Mouse (Mus musculus) kidney, postnatal 0 days (tissue): ENCODE measurements at regions not wholly inside any gene's neighbourhood (a gene's known extent, or its start where the extent isn't known, plus 50 kb on each side); places are given as distances from the start of the nearest gene placed in this dataset.

Experiments
- ATAC-seq: fragments of 200-750 bp; cut with Nextera tagmentation; replicated peaks from 2 replicates; pipeline ENCODE4 v1.8.0; 2017; ENCODE audit warnings: low read depth, moderate number of reproducible peaks, moderate TSS enrichment, moderate library complexity; ENCODE audit not compliant: low FRiP score
- DNase-seq: peaks from one replicate; pipeline ENCODE4 v3.0.0-alpha.2; 2016; ENCODE audit warnings: low spot score
- H3K27ac ChIP-seq: fragments of 300-500 bp; sonication (generic); 2 replicates; pipeline ENCODE4 v1.5.1; 2014; ENCODE audit warnings: mild to moderate bottlenecking
- H3K27me3 ChIP-seq: fragments of 300-500 bp; sonication (generic); 2 replicates; pipeline ENCODE4 v1.6.1; 2014; ENCODE audit warnings: low read length, mixed read lengths; ENCODE audit not compliant: insufficient read depth
- H3K36me3 ChIP-seq: fragments of 300-500 bp; sonication (generic); 2 replicates; pipeline ENCODE4 v1.6.1; 2014; ENCODE audit warnings: low read length, mixed read lengths; ENCODE audit not compliant: insufficient read depth
- H3K4me1 ChIP-seq: fragments of 300-500 bp; sonication (generic); replicated peaks from 2 replicates; pipeline ENCODE4 v1.6.1; 2014; ENCODE audit warnings: antibody characterized with exemption, low read length, mixed read lengths; ENCODE audit not compliant: insufficient read depth
- H3K4me2 ChIP-seq: fragments of 300-500 bp; sonication (generic); 2 replicates; pipeline ENCODE4 v1.6.1; 2014; ENCODE audit warnings: mild to moderate bottlenecking, low read length, moderate library complexity, mixed read lengths
- H3K4me3 ChIP-seq: fragments of 300-500 bp; sonication (generic); replicated peaks from 2 replicates; pipeline ENCODE4 v1.5.1; 2014; ENCODE audit warnings: low read depth, low read length
- H3K9ac ChIP-seq: fragments of 300-500 bp; sonication (generic); 2 replicates; pipeline ENCODE4 v1.6.1; 2014; ENCODE audit warnings: low read depth, low read length
- H3K9me3 ChIP-seq: fragments of 300-500 bp; sonication (generic); replicated peaks from 2 replicates; pipeline ENCODE4 v1.6.1; 2016; ENCODE audit warnings: low read length, inconsistent platforms, mixed read lengths
- CTCF ChIP-seq: IDR thresholded peaks from 2 replicates; pipeline ENCODE4 v1.5.1; 2016; ENCODE audit warnings: antibody characterized with exemption, low read depth, mild to moderate bottlenecking, moderate library complexity
- WGBS: fragments of 180-500 bp; shearing (Covaris S2); extraction: QIAGEN DNeasy Blood & Tissue Kit; methylation state at CpG from one replicate; pipeline ENCODE4 v1.1.7; 2014; 5-methylcytosine and 5-hydroxymethylcytosine counted together

GRCm38 (mm10) chr12:65534142-65534690 is 308.9 kb downstream of the Wdr20rt start:
- 66% methylated on average over 3 of the region's 3 CpGs for WGBS
- no peak overlapping the region for H3K4me2 ChIP-seq
- H3K36me3 ChIP-seq = no peaks in the 10 kb centered on the region
- ATAC-seq (no peak), DNase-seq (no peak)
- no peaks in the 10 kb centered on the region for H3K4me1 ChIP-seq
- TF ChIP-seq CTCF = no peak
- H3K27ac ChIP-seq = no peak overlapping the region
- no peak overlapping the region for H3K9ac ChIP-seq
- no peak overlapping the region for H3K4me3 ChIP-seq
- no peaks in the 10 kb centered on the region for H3K9me3 ChIP-seq
- H3K27me3 ChIP-seq = no peaks in the 10 kb centered on the region

- no peaks in the 10 kb centered on the region for H3K27me3 ChIP-seq
- no peak overlapping the region for H3K9ac ChIP-seq
- H3K4me1 ChIP-seq = no peaks in the 10 kb centered on the region
- no peak overlapping the region for H3K27ac ChIP-seq
- H3K4me2 ChIP-seq = no peak overlapping the region
- no peaks in the 10 kb centered on the region for H3K9me3 ChIP-seq
- WGBS = 84% methylated on average over 4 of the region's 4 CpGs
- H3K36me3 ChIP-seq = no peaks in the 10 kb centered on the region
- H3K4me3 ChIP-seq = no peak overlapping the region
- ATAC-seq = no peak
- no peak for TF ChIP-seq CTCF
- DNase-seq = no peak
Observed at GRCm38 (mm10) chr12:65548301-65548700, 323.0 kb downstream of the Wdr20rt start.

GRCm38 (mm10) chr12:65552230-65552629 is 326.9 kb downstream of the Wdr20rt start:
- WGBS = 90% methylated on average over 3 of the region's 3 CpGs
- H3K36me3 ChIP-seq = no peaks in the 10 kb centered on the region

GRCm38 (mm10) chr12:65559036-65559435 is 333.7 kb downstream of the Wdr20rt start:
- no peak overlapping the region for H3K4me3 ChIP-seq
- H3K27ac ChIP-seq = no peak overlapping the region
- WGBS = 86% methylated on average over 6 of the region's 6 CpGs
- no peak for DNase-seq
- no peak overlapping the region for H3K9ac ChIP-seq
- H3K4me1 ChIP-seq = no peaks in the 10 kb centered on the region
- no peaks in the 10 kb centered on the region for H3K36me3 ChIP-seq
- ATAC-seq = no peak
- no peaks in the 10 kb centered on the region for H3K27me3 ChIP-seq
- no peak overlapping the region for H3K4me2 ChIP-seq
- H3K9me3 ChIP-seq = no peaks in the 10 kb centered on the region
- no peak for TF ChIP-seq CTCF

More at GRCm38 (mm10) chr12:65552230-65552629, 326.9 kb downstream of the Wdr20rt start:
- H3K4me1 ChIP-seq = no peaks in the 10 kb centered on the region
- H3K4me2 ChIP-seq = no peak overlapping the region
- DNase-seq = no peak
- no peak overlapping the region for H3K4me3 ChIP-seq
- no peak overlapping the region for H3K9ac ChIP-seq
- H3K9me3 ChIP-seq = no peaks in the 10 kb centered on the region
- TF ChIP-seq CTCF = no peak
- H3K27me3 ChIP-seq = no peaks in the 10 kb centered on the region
- ATAC-seq = no peak
- no peak overlapping the region for H3K27ac ChIP-seq

- H3K9ac ChIP-seq = no peak overlapping the region
- no peaks in the 10 kb centered on the region for H3K4me1 ChIP-seq
- no peak overlapping the region for H3K4me3 ChIP-seq
- 73% methylated on average over 3 of the region's 3 CpGs for WGBS
- H3K27ac ChIP-seq = no peak overlapping the region
- no peak for DNase-seq
- no peaks in the 10 kb centered on the region for H3K36me3 ChIP-seq
- H3K4me2 ChIP-seq = no peak overlapping the region
- TF ChIP-seq CTCF = no peak
- H3K27me3 ChIP-seq = no peaks in the 10 kb centered on the region
- ATAC-seq = no peak
- no peaks in the 10 kb centered on the region for H3K9me3 ChIP-seq
Observed at GRCm38 (mm10) chr12:65559809-65560208, 334.5 kb downstream of the Wdr20rt start.

GRCm38 (mm10) chr12:65571633-65572032 is 346.3 kb downstream of the Wdr20rt start:
- 84% methylated on average over 1 of the region's 1 CpGs for WGBS
- Histone ChIP-seq H3K4me1 (no peaks in the 10 kb centered on the region), H3K4me2 (no peak overlapping the region), H3K27ac (no peak overlapping the region), H3K9ac (no peak overlapping the region), H3K9me3 (no peaks in the 10 kb centered on the region), H3K36me3 (no peaks in the 10 kb centered on the region), H3K27me3 (no peaks in the 10 kb centered on the region), H3K4me3 (no peak overlapping the region)
- DNase-seq (no peak), ATAC-seq (no peak)
- TF ChIP-seq CTCF = no peak

- Histone ChIP-seq H3K9ac (no peak overlapping the region), H3K27me3 (no peaks in the 10 kb centered on the region), H3K4me1 (no peaks in the 10 kb centered on the region), H3K4me2 (no peak overlapping the region), H3K4me3 (no peak overlapping the region), H3K9me3 (no peaks in the 10 kb centered on the region), H3K36me3 (no peaks in the 10 kb centered on the region), H3K27ac (no peak overlapping the region)
- ATAC-seq = no peak
- 61% methylated on average over 1 of the region's 1 CpGs for WGBS
- TF ChIP-seq CTCF = no peak
- no peak for DNase-seq
Observed at GRCm38 (mm10) chr12:65593559-65593958, 368.2 kb downstream of the Wdr20rt start.
